Mouse (Mus musculus) brown adipose tissue, adult 24 weeks (tissue): ENCODE results near the gene Ppp1r18. TPM values are rescaled to one million over a fixed set of nuclear protein-coding genes. Genes with fewer than 3 reads are reported as not detected.
A peak's percentile ranks its signal among the peaks of the same experiment; 100 is the strongest.
"Not testable (repeated sequence)": the region's sequence is repeated elsewhere in the genome, so short reads cannot be mapped to it uniquely, and the experiment has no call there.

Source experiments
- H3K27ac ChIP-seq: fragments of 200-500 bp; replicated peaks from 2 replicates; pipeline ENCODE4 v1.5.1; 2012; ENCODE audit warnings: low read depth, mild to moderate bottlenecking, low read length
- H3K4me1 ChIP-seq: fragments of 200-500 bp; 2 replicates; pipeline ENCODE4 v1.6.1; 2012; ENCODE audit warnings: low read length, mixed read lengths; ENCODE audit not compliant: control insufficient read depth, insufficient read depth, insufficient read length
- H3K4me3 ChIP-seq: fragments of 200-500 bp; 2 replicates; pipeline ENCODE4 v1.5.1; 2012; ENCODE audit warnings: low read depth, mild to moderate bottlenecking, low read length, moderate library complexity; ENCODE audit not compliant: insufficient read depth
- polyA plus RNA-seq: library from polyadenylated mRNA; stranded (reverse); fragments of >200 nt; gene quantifications from 2 replicates; pipeline ENCODE4 v1.2.4, GENCODE M21; 2012; ENCODE audit not compliant: missing spikeins, insufficient read depth, insufficient read length

The Ppp1r18 gene
- polyA plus RNA-seq, 1 experiment = 8.8 TPM

GRCm38 (mm10) chr17:35833239-35833751 lies 32.1 kb upstream of the Ppp1r18 start:
- Histone ChIP-seq H3K4me1 (no peaks in the 10 kb centered on the region; the same call in 1 of the 2 replicates), H3K4me3 (no peak overlapping the region), H3K27ac (no peak overlapping the region)

- no peaks in the 10 kb centered on the region; the same call in 1 of the 2 replicates for H3K4me1 ChIP-seq
- no peak overlapping the region for H3K4me3 ChIP-seq
- no peak overlapping the region for H3K27ac ChIP-seq
Measured at GRCm38 (mm10) chr17:35833894-35834293, 31.5 kb upstream of the Ppp1r18 start.

GRCm38 (mm10) chr17:35834696-35835422 lies 30.5 kb upstream of the Ppp1r18 start:
- Histone ChIP-seq H3K4me1 (no peaks in the 10 kb centered on the region; the same call in 1 of the 2 replicates), H3K27ac (no peak overlapping the region), H3K4me3 (no peak overlapping the region)

- Histone ChIP-seq H3K27ac (peak overlapping the region; percentile 75), H3K4me3 (0 out of 2 replicates have a peak overlapping the region, but pooled peaks have one; percentile 11), H3K4me1 (no peaks in the 10 kb centered on the region; the same call in 1 of the 2 replicates)
Measured at GRCm38 (mm10) chr17:35835424-35836140, 29.8 kb upstream of the Ppp1r18 start.

GRCm38 (mm10) chr17:35836178-35836965 lies 29.0 kb upstream of the Ppp1r18 start:
- Histone ChIP-seq H3K4me1 (no peaks in the 10 kb centered on the region; the same call in 1 of the 2 replicates), H3K27ac (peak overlapping the region; percentile 75), H3K4me3 (peak overlapping the region; percentile 91)

- Histone ChIP-seq H3K4me1 (no peaks in the 10 kb centered on the region; the same call in 1 of the 2 replicates), H3K27ac (peak overlapping the region; percentile 88), H3K4me3 (peak overlapping the region; percentile 91)
Measured at GRCm38 (mm10) chr17:35836991-35837422, 28.4 kb upstream of the Ppp1r18 start.

- Histone ChIP-seq H3K4me3 (peak overlapping the region; percentile 91), H3K27ac (peak overlapping the region; percentile 88), H3K4me1 (no peaks in the 10 kb centered on the region; the same call in 1 of the 2 replicates)
Measured at GRCm38 (mm10) chr17:35837487-35837886, 27.9 kb upstream of the Ppp1r18 start.

GRCm38 (mm10) chr17:35838122-35838544 lies 27.3 kb upstream of the Ppp1r18 start, which contains the start of gene Tubb5:
TSS of gene Tubb5 (minus strand) at chr17:35838306.
- Histone ChIP-seq H3K4me1 (no peaks in the 10 kb centered on the region; the same call in 1 of the 2 replicates), H3K4me3 (peak within 1 kb of the TSS; percentile 91), H3K27ac (peak within 1 kb of the TSS; percentile 88)

- Histone ChIP-seq H3K4me1 (no peaks in the 10 kb centered on the region; the same call in 1 of the 2 replicates), H3K4me3 (peak overlapping the region; percentile 15; the same call in 1 of the 2 replicates), H3K27ac (0 out of 2 replicates have a peak overlapping the region, but pooled peaks have one; percentile 33)
Measured at GRCm38 (mm10) chr17:35838570-35838969, 26.8 kb upstream of the Ppp1r18 start.

- not testable (repeated sequence) for H3K4me1 ChIP-seq, H3K27ac ChIP-seq, H3K4me3 ChIP-seq
Measured at GRCm38 (mm10) chr17:35839002-35839401, 26.4 kb upstream of the Ppp1r18 start.

- Histone ChIP-seq H3K4me1 (no peaks in the 10 kb centered on the region), H3K27ac (0 out of 2 replicates have a peak overlapping the region, but pooled peaks have one; percentile 67), H3K4me3 (peak overlapping the region; percentile 50)
Measured at GRCm38 (mm10) chr17:35840561-35840960, 24.8 kb upstream of the Ppp1r18 start.

- Histone ChIP-seq H3K27ac (peak within 1 kb of the TSS; percentile 67), H3K4me3 (peak within 1 kb of the TSS; percentile 71), H3K4me1 (no peaks in the 10 kb centered on the region)
Measured at GRCm38 (mm10) chr17:35841076-35841950, 24.1 kb upstream of the Ppp1r18 start, which contains the start of gene Mdc1. TSS of gene Mdc1 (plus strand) at chr17:35841515.

- H3K27ac ChIP-seq = no peak overlapping the region
- peak overlapping the region; percentile 71 for H3K4me3 ChIP-seq
- no peaks in the 10 kb centered on the region for H3K4me1 ChIP-seq
Measured at GRCm38 (mm10) chr17:35842006-35842405, 23.4 kb upstream of the Ppp1r18 start.

GRCm38 (mm10) chr17:35843514-35843913 lies 21.9 kb upstream of the Ppp1r18 start:
- H3K4me3 ChIP-seq = no peak overlapping the region
- H3K4me1 ChIP-seq = no peaks in the 10 kb centered on the region

More at GRCm38 (mm10) chr17:35843514-35843913, 21.9 kb upstream of the Ppp1r18 start:
- no peak overlapping the region for H3K27ac ChIP-seq
